Comparison of ENCODE assay signal across 23 mouse cellular contexts in genomic region chr4:149258926-149259325, GRCm38 (mm10).
"Had no signal": no experiment of that assay in that cellular context is flagged by ENCODE, and none has a peak within 500 bp of the region (broad histone marks: within the 10 kb centered on the region; RNA-seq: fewer than 3 reads in every experiment).

No protein-coding gene starts in this region.

- H3K9me3 ChIP-seq: heart, embryonic 12.5 days; hindbrain, embryonic 13.5 days; hindbrain, embryonic 15.5 days; kidney, embryonic 15.5 days; limb, embryonic 10.5 days; limb, embryonic 12.5 days; liver, embryonic 13.5 days; liver, embryonic 15.5 days had no signal

- H3K27me3 ChIP-seq: heart, embryonic 12.5 days; hindbrain, embryonic 13.5 days; hindbrain, embryonic 15.5 days; kidney, embryonic 15.5 days; limb, embryonic 12.5 days; liver, embryonic 13.5 days; liver, embryonic 15.5 days had no signal

- H3K4me3 ChIP-seq: heart, adult 2 months; heart, embryonic 12.5 days; hindbrain, embryonic 13.5 days; hindbrain, embryonic 15.5 days; kidney, embryonic 15.5 days; left cerebral cortex, adult 2 months; limb, embryonic 10.5 days; limb, embryonic 12.5 days; liver, embryonic 13.5 days; liver, embryonic 15.5 days had no signal

- H3K4me2 ChIP-seq: heart, embryonic 12.5 days; hindbrain, embryonic 13.5 days; hindbrain, embryonic 15.5 days; kidney, embryonic 15.5 days; limb, embryonic 12.5 days; liver, embryonic 11.5 days; liver, embryonic 13.5 days; liver, embryonic 15.5 days had no signal

- H3K27ac ChIP-seq: heart, adult 2 months; hindbrain, embryonic 13.5 days; hindbrain, embryonic 15.5 days; hindbrain, postnatal 0 days; kidney, embryonic 15.5 days; kidney, postnatal 0 days; left cerebral cortex, adult 2 months; limb, embryonic 10.5 days; limb, embryonic 12.5 days; liver, embryonic 13.5 days; liver, embryonic 15.5 days had no signal

- DNase-seq: gastrocnemius, postnatal 14 days; gastrocnemius, postnatal 36 days; heart, adult 2 months; heart, postnatal 10 days; heart, postnatal 36 days; kidney, adult 11 months; kidney, adult 9 months; kidney, postnatal 14 days; kidney, postnatal 4 days; liver; liver, embryonic 13.5 days; liver, postnatal 0 days had no signal

- H3K9ac ChIP-seq: heart, embryonic 12.5 days; hindbrain, embryonic 13.5 days; hindbrain, embryonic 15.5 days; kidney, embryonic 15.5 days; limb, embryonic 12.5 days; liver, embryonic 13.5 days; liver, embryonic 15.5 days; liver, postnatal 0 days had no signal

- H3K4me1 ChIP-seq: limb, embryonic 10.5 days; limb, embryonic 12.5 days; liver, embryonic 13.5 days; liver, embryonic 15.5 days had no signal

- H3K36me3 ChIP-seq: liver, embryonic 15.5 days had no signal
